In the genomic region with DNA sequence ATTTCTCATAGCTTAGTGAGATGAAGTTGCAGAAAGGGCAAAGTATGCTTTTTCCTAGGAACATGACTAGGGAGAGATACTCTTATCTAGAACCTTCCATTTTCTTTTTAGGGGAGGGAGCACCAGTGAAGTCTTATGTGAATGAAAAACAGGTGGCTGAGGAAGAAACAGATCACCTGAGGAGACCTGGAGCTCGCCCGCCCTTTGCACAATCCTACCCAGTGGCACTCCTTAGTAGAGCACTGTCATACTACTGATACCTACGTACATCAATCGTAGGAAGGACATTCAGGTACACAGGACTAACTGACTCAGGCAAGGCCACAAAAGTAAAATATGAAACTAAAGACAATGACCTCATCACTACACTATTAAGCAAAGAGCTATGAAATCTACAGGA, we compare ENCODE assay signal across 33 mouse cellular contexts.
"Had no signal": no experiment of that assay in that cellular context is flagged by ENCODE, and none has a peak within 500 bp of the region (broad histone marks: within the 10 kb centered on the region; RNA-seq: fewer than 3 reads in every experiment).

No protein-coding gene starts in this region.

- DNase-seq: heart, postnatal 10 days; heart, postnatal 14 days; heart, postnatal 36 days; heart, postnatal 4 days; kidney, adult 11 months; kidney, adult 18-20 months; kidney, adult 2 months; kidney, adult 8-10 months; kidney, adult 9 months; kidney, postnatal 10 days; kidney, postnatal 14 days; kidney, postnatal 25 days; kidney, postnatal 36 days; kidney, postnatal 4 days; layer of hippocampus, adult 9-11 months; layer of hippocampus, postnatal 36 days had no signal

- H3K9ac ChIP-seq: heart, embryonic 12.5 days; heart, embryonic 13.5 days; heart, embryonic 15.5 days; hindbrain, embryonic 12.5 days; hindbrain, embryonic 13.5 days; hindbrain, embryonic 14.5 days; hindbrain, embryonic 15.5 days; kidney, embryonic 15.5 days had no signal

- H3K27ac ChIP-seq: heart, embryonic 10.5 days; heart, embryonic 13.5 days; heart, embryonic 15.5 days; hindbrain, embryonic 10.5 days; hindbrain, embryonic 12.5 days; hindbrain, embryonic 13.5 days; hindbrain, embryonic 14.5 days; hindbrain, embryonic 15.5 days; hindbrain, postnatal 0 days; kidney, embryonic 15.5 days; kidney, postnatal 0 days; layer of hippocampus, adult 2 months; left cerebral cortex, adult 2 months had no signal

- ATAC-seq: hindbrain, embryonic 16.5 days; hindbrain, postnatal 0 days; inflammation-experienced regulatory T-cells, adult 6 months had no signal

- H3K4me2 ChIP-seq: heart, embryonic 11.5 days; heart, embryonic 12.5 days; heart, embryonic 13.5 days; heart, embryonic 15.5 days; hindbrain, embryonic 12.5 days; hindbrain, embryonic 13.5 days; hindbrain, embryonic 14.5 days; hindbrain, embryonic 15.5 days; kidney, embryonic 15.5 days had no signal

- H3K4me1 ChIP-seq: heart, embryonic 10.5 days; heart, embryonic 12.5 days; heart, embryonic 13.5 days; hindbrain, embryonic 10.5 days; hindbrain, embryonic 12.5 days; hindbrain, embryonic 13.5 days; hindbrain, embryonic 15.5 days; kidney, embryonic 15.5 days had no signal

- H3K27me3 ChIP-seq: heart, embryonic 12.5 days; heart, embryonic 13.5 days; heart, embryonic 15.5 days; hindbrain, embryonic 12.5 days; hindbrain, embryonic 13.5 days; hindbrain, embryonic 15.5 days; kidney, embryonic 15.5 days had no signal

- H3K4me3 ChIP-seq: heart, embryonic 10.5 days; heart, embryonic 12.5 days; heart, embryonic 13.5 days; heart, embryonic 15.5 days; hindbrain, embryonic 10.5 days; hindbrain, embryonic 12.5 days; hindbrain, embryonic 13.5 days; hindbrain, embryonic 15.5 days; kidney, embryonic 15.5 days; layer of hippocampus, adult 2 months; left cerebral cortex, adult 2 months had no signal

- H3K36me3 ChIP-seq: heart, embryonic 10.5 days; hindbrain, embryonic 12.5 days had no signal

- H3K9me3 ChIP-seq: heart, embryonic 10.5 days; heart, embryonic 12.5 days; heart, embryonic 13.5 days; heart, embryonic 15.5 days; hindbrain, embryonic 10.5 days; hindbrain, embryonic 12.5 days; hindbrain, embryonic 13.5 days; hindbrain, embryonic 15.5 days; kidney, embryonic 15.5 days had no signal
